Mouse (Mus musculus): Measurements from ENCODE around the gene Sfxn5. TPM values are rescaled to one million over a fixed set of nuclear protein-coding genes. Genes with fewer than 3 reads are reported as not detected.

The Sfxn5 gene
- polyA plus RNA-seq, 1 experiment = 0.63 TPM

GRCm38 (mm10) chr6:85377876-85378275, 44.7 kb upstream of the Sfxn5 start:
- Histone ChIP-seq H3K4me3 (ENCODE audit: low read depth, low read length) (no peak overlapping the region), H3K27me3 (ENCODE audit: control insufficient read depth, insufficient read depth, low read length) (peaks cover 2% of the 10 kb centered on the region; the same call in 1 of the 2 replicates), H3K27ac (ENCODE audit: insufficient read depth, low read depth, low read length) (no peak overlapping the region), H3K4me1 (ENCODE audit: control insufficient read depth, insufficient read depth, insufficient read length, low read length) (peaks cover 6% of the 10 kb centered on the region; the same call in 1 of the 2 replicates), H3K36me3 (ENCODE audit: control insufficient read depth, insufficient read depth, low read length) (no peaks in the 10 kb centered on the region)
- TF ChIP-seq POLR2A (IDR thresholded peaks at IDR 0.05; ENCODE audit: low read depth, low read length) = no peak
- no peak for TF ChIP-seq CTCF (IDR thresholded peaks at IDR 0.05; ENCODE audit: extremely low read depth, insufficient read length, insufficient replicate concordance, low read depth, low read length)
- 47% methylated on average over 5 of the region's 5 CpGs for WGBS

- WGBS = 54% methylated on average over 4 of the region's 4 CpGs
- Histone ChIP-seq H3K27ac (ENCODE audit: insufficient read depth, low read depth, low read length) (no peak overlapping the region), H3K4me3 (ENCODE audit: low read depth, low read length) (no peak overlapping the region), H3K36me3 (ENCODE audit: control insufficient read depth, insufficient read depth, low read length) (no peaks in the 10 kb centered on the region), H3K4me1 (ENCODE audit: control insufficient read depth, insufficient read depth, insufficient read length, low read length) (peaks cover 6% of the 10 kb centered on the region; the same call in 1 of the 2 replicates), H3K27me3 (ENCODE audit: control insufficient read depth, insufficient read depth, low read length) (peaks cover 2% of the 10 kb centered on the region; the same call in 1 of the 2 replicates)
- TF ChIP-seq CTCF (IDR thresholded peaks at IDR 0.05; ENCODE audit: extremely low read depth, insufficient read length, insufficient replicate concordance, low read depth, low read length) = no peak
- TF ChIP-seq POLR2A (IDR thresholded peaks at IDR 0.05; ENCODE audit: low read depth, low read length) = no peak
Measured at GRCm38 (mm10) chr6:85377066-85377734, 44.0 kb upstream of the Sfxn5 start.

- H3K36me3 ChIP-seq (ENCODE audit: control insufficient read depth, insufficient read depth, low read length) = no peaks in the 10 kb centered on the region
- under 1% methylated on average over 19 of the region's 19 CpGs for WGBS
- no peak overlapping the region for H3K27ac ChIP-seq (ENCODE audit: insufficient read depth, low read depth, low read length)
- H3K4me3 ChIP-seq (ENCODE audit: low read depth, low read length) = peak overlapping the region; percentile 83
- H3K4me1 ChIP-seq (ENCODE audit: control insufficient read depth, insufficient read depth, insufficient read length, low read length) = peaks cover 6% of the 10 kb centered on the region
- peaks cover 2% of the 10 kb centered on the region; the same call in 1 of the 2 replicates for H3K27me3 ChIP-seq (ENCODE audit: control insufficient read depth, insufficient read depth, low read length)
- no peak for TF ChIP-seq CTCF (IDR thresholded peaks at IDR 0.05; ENCODE audit: extremely low read depth, insufficient read length, insufficient replicate concordance, low read depth, low read length)
- TF ChIP-seq POLR2A (IDR thresholded peaks at IDR 0.05; ENCODE audit: low read depth, low read length) = 0 out of 2 replicates have a peak, but pooled peaks have one; percentile 5
Measured at GRCm38 (mm10) chr6:85374734-85375114, 41.5 kb upstream of the Sfxn5 start.

GRCm38 (mm10) chr6:85373951-85374733, 40.9 kb upstream of the Sfxn5 start, which contains the start of gene Rab11fip5:
Rab11fip5 (minus strand) TSS chr6:85374634.
- Histone ChIP-seq H3K27me3 (ENCODE audit: control insufficient read depth, insufficient read depth, low read length) (peaks cover 2% of the 10 kb centered on the region; the same call in 1 of the 2 replicates), H3K36me3 (ENCODE audit: control insufficient read depth, insufficient read depth, low read length) (no peaks in the 10 kb centered on the region), H3K27ac (ENCODE audit: insufficient read depth, low read depth, low read length) (no peak within 1 kb of the TSS), H3K4me1 (ENCODE audit: control insufficient read depth, insufficient read depth, insufficient read length, low read length) (peaks cover 6% of the 10 kb centered on the region), H3K4me3 (ENCODE audit: low read depth, low read length) (peak within 1 kb of the TSS; percentile 83)
- TF ChIP-seq CTCF (IDR thresholded peaks at IDR 0.05; ENCODE audit: extremely low read depth, insufficient read length, insufficient replicate concordance, low read depth, low read length) = no peak
- no peak for TF ChIP-seq POLR2A (IDR thresholded peaks at IDR 0.05; ENCODE audit: low read depth, low read length)
- WGBS = 5% methylated on average over 80 of the region's 80 CpGs

GRCm38 (mm10) chr6:85373066-85373860, 40.0 kb upstream of the Sfxn5 start:
- peak overlapping the region; percentile 76 for H3K4me3 ChIP-seq (ENCODE audit: low read depth, low read length)
- TF ChIP-seq CTCF (IDR thresholded peaks at IDR 0.05; ENCODE audit: extremely low read depth, insufficient read length, insufficient replicate concordance, low read depth, low read length) = no peak
- no peak for TF ChIP-seq POLR2A (IDR thresholded peaks at IDR 0.05; ENCODE audit: low read depth, low read length)
- H3K36me3 ChIP-seq (ENCODE audit: control insufficient read depth, insufficient read depth, low read length) = no peaks in the 10 kb centered on the region
- peaks cover 6% of the 10 kb centered on the region for H3K4me1 ChIP-seq (ENCODE audit: control insufficient read depth, insufficient read depth, insufficient read length, low read length)
- H3K27ac ChIP-seq (ENCODE audit: insufficient read depth, low read depth, low read length) = no peak overlapping the region
- peaks cover 1% of the 10 kb centered on the region; the same call in 1 of the 2 replicates for H3K27me3 ChIP-seq (ENCODE audit: control insufficient read depth, insufficient read depth, low read length)
- WGBS = 85% methylated on average over 10 of the region's 10 CpGs

GRCm38 (mm10) chr6:85372496-85372895, 39.3 kb upstream of the Sfxn5 start:
- WGBS = 78% methylated on average over 2 of the region's 2 CpGs
- peaks cover under 1% of the 10 kb centered on the region; the same call in 1 of the 2 replicates for H3K27me3 ChIP-seq (ENCODE audit: control insufficient read depth, insufficient read depth, low read length)
- H3K36me3 ChIP-seq (ENCODE audit: control insufficient read depth, insufficient read depth, low read length) = no peaks in the 10 kb centered on the region
- no peak for TF ChIP-seq POLR2A (IDR thresholded peaks at IDR 0.05; ENCODE audit: low read depth, low read length)
- no peak for TF ChIP-seq CTCF (IDR thresholded peaks at IDR 0.05; ENCODE audit: extremely low read depth, insufficient read length, insufficient replicate concordance, low read depth, low read length)
- no peak overlapping the region for H3K27ac ChIP-seq (ENCODE audit: insufficient read depth, low read depth, low read length)
- peaks cover 6% of the 10 kb centered on the region for H3K4me1 ChIP-seq (ENCODE audit: control insufficient read depth, insufficient read depth, insufficient read length, low read length)
- H3K4me3 ChIP-seq (ENCODE audit: low read depth, low read length) = no peak overlapping the region

All from small intestine, adult 2 months (tissue).